Mouse (Mus musculus): Measurements from ENCODE around the gene 1700003E16Rik.

DNA sequence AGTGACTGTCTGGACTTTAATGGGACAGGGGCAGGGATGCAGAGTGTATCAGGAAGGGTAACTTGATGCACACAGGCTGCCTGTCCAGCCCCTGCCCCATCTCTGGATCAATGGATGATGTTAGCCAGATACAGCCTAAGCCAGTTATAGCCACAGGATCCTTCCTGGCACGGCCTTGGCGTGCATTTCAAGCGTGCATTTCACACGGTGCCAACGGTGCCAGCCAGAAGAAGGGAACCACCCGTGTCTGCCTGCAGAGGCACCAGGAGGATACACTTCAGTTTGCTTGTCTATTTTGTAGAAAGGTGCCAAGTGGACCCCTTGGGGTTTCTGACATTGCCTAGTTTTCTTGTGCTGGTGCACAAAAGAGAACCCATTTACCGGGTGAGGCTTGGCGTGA is 16.2 kb upstream of the 1700003E16Rik start:
- TF ChIP-seq EP300 (IDR thresholded peaks at IDR 0.05) = no peak
- TF ChIP-seq CTCF (IDR thresholded peaks at IDR 0.05) = no peak

Measured in lung, postnatal 0 days (tissue).